Mouse (Mus musculus) thymus, adult 2 months (tissue): ENCODE data around the gene Fbxl15.

ENCODE experiments used
- CTCF ChIP-seq: fragments of 200-500 bp; IDR thresholded peaks from 2 replicates; pipeline ENCODE4 v1.5.1; 2012; ENCODE audit warnings: mild to moderate bottlenecking, control low read depth, low read length, moderate library complexity, borderline replicate concordance; ENCODE audit not compliant: control insufficient read depth, poor library complexity, insufficient read depth; ENCODE audit errors: extremely low read depth
- POLR2A ChIP-seq: fragments of 200-500 bp; IDR thresholded peaks from 2 replicates; pipeline ENCODE4 v1.6.1; 2012; ENCODE audit warnings: mild to moderate bottlenecking, low read length, control low read depth, moderate library complexity; ENCODE audit not compliant: control insufficient read depth, poor library complexity, insufficient read depth; ENCODE audit errors: extremely low read depth

DNA sequence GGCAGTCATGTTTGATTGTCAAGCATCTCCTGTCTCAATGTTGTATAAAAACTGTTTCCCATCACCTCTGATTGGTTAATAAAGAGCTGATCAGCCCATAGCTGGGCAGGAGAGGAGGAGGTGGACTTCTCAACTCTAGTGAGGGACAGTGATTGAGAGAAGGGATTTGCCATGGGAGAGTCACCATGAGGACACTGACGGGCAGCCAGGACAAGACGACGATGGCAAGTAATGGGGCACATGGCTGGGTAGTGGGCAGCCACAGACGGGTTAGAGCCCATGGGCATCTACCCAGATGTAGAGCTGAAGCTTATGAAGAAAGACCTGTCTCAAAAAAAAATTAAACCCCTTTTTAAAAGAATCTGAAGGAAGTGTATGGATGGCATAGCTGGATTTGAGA is 25.4 kb upstream of the Fbxl15 start:
- TF ChIP-seq CTCF (no peak), POLR2A (no peak)
